Mouse (Mus musculus) megakaryocyte, embryonic 14.5 days (primary cell): ENCODE results near the gene Kcnh2.

Experiments
- FLI1 ChIP-seq: IDR thresholded peaks from 2 replicates; pipeline ENCODE4 v1.6.1; 2012; ENCODE audit warnings: low read length, inconsistent platforms, mixed read lengths
- GATA1 ChIP-seq: IDR thresholded peaks from 3 replicates; pipeline ENCODE4 v1.6.1; 2012; ENCODE audit warnings: mixed read lengths, low read length, inconsistent platforms, borderline replicate concordance

DNA sequence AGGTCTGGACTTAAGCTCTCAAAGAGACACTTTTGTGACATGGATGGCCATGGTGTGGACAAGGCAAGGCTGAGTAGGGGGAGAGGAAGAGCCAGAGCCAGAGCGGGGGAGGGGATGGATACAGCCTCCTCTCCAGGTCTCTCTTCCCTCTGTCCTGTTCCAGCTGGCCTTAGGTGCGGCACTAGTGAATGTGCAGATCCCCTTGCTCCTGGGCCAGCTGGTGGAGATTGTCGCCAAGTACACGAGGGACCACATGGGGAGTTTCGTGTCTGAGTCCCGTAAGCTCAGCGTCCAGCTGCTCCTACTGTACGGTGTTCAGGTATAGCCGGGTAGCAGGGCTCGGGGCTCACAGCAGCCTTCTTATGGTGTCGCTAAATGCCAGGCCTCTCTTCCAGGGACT lies 49.0 kb upstream of the Kcnh2 start:
- no peak for TF ChIP-seq GATA1
- no peak for TF ChIP-seq FLI1
